Mouse (Mus musculus) fibroblast of lung, adult 2 months (primary cell): ENCODE data around the gene Wdr11.

Experiments
- DNase-seq: peaks from one replicate; pipeline ENCODE4 v3.0.0-alpha.2; 2011; ENCODE audit warnings: low read depth

Gene Wdr11

DNA sequence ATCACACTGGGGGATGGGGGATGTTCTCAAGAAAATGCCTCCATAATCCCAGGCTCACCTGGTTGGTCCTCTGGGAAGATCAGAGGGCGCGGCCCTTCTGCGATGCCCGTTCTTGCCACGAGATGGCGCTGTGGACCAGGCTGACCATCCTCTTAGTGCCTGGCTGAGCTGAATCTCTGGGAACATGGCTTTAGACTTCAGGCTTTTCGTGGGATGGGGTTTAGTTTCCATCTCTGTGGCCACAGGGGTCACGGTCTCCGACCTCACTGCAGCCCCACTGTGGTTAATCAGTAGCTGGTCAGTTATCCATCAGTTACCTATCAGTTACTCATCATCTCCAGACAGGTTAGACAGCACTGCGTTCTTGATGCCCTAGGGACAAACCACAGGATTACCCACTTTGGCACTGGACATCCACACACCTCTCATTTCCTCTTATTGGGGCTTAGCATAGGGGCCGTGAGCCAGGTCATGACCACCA is 62.2 kb downstream of the Wdr11 start:
- DNase-seq: peak; percentile 41

DNA sequence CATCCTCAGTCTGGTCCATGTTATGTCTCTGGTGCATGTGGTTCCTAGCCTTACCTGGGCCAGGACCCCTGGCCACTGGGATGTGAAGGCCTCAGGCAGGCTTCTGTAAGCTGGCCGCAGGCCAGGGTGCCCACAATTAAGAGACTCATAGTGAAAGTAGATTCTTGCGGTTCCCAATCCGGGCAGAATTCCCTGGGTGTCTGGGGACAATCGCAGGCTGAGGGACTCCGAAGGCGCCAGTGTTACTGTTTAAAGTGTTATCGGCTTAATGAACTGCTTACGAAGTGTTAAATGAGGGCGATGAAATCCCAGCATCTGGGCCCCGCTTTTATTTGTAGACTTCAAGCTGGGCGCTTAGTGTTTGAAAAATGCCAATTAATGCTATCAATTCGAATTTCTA is 63.3 kb downstream of the Wdr11 start:
- DNase-seq: no peak

DNA sequence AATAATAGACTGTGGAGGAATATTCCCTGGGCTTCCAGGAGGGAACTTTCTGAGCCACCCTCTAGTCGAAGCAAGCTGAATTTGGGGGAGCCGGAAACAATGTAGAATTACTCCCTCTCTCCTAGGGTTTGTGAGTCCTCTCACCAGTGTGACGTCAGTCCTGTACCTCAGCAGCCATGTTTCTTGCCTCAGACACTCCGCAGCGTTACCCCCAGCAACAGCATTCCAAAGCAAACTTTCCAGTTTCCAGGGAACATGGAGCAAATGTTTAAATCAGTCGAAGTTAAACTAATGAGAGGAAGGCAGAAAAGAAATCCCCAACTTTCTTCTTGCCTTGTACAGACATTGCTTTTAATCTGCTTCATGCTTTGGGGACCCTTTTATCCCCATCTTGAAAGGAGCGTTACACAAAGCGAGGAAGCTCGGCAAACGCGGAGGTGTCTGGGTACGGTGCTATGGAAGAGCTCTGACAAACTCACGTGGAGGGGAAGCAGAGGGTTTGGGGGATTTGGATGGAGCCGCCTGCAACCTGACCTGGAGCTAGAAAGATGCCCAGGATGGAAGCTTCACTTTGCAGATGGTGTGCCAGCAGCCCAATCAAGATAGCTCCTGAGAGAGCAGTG is 64.1 kb downstream of the Wdr11 start:
- no peak for DNase-seq

GRCm38 (mm10) chr7:129657867-129658266 is 66.2 kb downstream of the Wdr11 start:
- no peak for DNase-seq

DNA sequence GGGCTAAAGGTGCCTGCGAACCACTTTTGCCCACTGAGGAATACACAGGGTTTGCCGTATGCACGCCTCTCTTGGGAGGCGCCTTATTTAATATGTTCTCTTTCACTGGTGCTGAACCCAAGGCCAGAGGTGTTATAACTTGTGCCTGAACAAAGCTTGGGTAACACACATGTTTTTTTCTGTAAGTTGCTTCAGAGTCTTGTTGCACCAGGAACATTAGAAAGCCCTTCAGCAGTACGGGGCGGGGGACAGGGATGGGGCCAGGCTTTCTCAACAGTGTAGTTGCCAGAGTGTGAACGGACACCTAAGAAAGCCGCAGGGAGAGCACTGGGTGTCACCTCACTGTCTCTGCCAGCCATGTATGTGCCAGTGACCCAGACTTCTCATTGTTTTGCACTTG is 68.1 kb downstream of the Wdr11 start:
- DNase-seq: no peak

GRCm38 (mm10) chr7:129660546-129660945 is 68.9 kb downstream of the Wdr11 start:
- DNase-seq: no peak

DNA sequence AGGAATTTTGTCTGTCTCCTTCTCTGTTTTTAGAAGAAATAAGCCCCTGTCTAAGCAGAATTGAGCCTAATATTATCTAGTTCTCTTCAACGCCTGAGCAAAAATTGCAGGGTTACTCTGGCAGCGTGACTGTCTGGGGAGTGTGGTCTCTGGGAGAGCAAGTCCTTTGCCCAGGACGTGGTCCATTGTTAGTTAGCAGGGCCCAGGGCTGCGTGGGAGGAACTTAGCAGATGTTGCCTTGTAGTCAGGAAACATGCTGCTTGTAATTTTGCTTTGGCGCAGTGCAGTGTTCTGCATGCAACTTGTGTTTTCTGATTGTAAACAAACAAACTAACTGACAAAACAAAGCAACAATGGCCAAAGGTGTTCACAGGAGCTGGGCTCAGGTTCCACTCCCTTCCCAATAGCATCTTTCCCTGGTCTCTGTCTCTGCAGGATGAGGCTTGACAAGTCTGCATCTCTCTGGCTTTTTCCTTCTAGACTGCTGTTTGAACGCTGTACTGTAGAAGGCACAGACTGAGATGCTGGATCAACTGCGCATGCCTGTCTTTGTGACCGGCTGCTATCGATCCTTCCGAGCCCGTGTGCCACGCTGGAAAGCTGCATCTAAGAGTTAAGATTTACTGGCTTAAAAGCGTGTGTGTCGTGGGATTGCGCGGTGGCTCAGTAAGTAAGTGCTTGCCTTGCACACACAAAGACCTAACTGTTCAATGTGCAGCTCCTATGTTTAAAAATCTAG is 70.6 kb downstream of the Wdr11 start:
- DNase-seq: peak; percentile 30

GRCm38 (mm10) chr7:129663781-129664505 is 72.3 kb downstream of the Wdr11 start:
- DNase-seq: no peak

DNA sequence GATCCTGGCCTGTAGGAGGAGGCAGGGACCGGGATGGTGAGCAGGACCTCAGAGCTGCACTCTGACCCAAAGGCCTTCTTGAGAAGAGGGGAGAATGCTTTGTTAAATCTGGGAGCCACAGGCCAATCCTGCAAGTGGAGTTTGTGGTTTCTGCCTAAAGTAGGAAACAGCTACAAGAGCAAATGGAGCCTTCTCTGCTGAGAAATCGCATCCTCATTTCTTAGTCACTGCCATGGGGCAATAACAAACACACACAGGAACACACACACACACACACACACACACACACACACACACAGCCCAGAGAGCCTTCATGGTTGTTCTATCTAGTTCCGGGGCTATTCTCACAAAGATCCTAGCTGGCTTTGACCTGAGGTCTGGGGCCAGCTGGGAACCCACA is 73.7 kb downstream of the Wdr11 start:
- DNase-seq: no peak

DNA sequence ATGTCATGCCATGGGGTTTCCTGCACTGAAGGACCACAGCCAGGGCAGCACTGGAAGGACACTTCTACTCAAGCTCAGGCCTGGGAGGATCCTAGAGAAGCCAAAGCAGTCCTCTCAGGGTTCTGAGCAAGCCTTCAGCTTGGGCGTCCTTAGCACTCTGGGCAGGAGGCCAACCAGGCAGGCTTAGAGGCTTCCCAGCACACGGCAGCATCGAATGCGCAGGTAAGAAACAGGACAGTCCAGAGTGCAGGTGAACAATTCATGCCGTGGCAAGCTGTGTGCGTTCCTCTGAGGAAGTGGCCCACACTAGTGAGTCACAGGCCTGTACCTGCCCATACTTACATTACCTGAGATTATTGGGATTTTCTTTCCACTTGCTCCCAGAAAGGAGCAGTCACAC is 74.3 kb downstream of the Wdr11 start:
- DNase-seq: no peak

GRCm38 (mm10) chr7:129666526-129666925 is 74.9 kb downstream of the Wdr11 start:
- DNase-seq: no peak

GRCm38 (mm10) chr7:129670280-129670679 is 78.6 kb downstream of the Wdr11 start:
- no peak for DNase-seq

- no peak for DNase-seq
These were observed 80.3 kb downstream of the Wdr11 start for GRCm38 (mm10) chr7:129671675-129672651.

DNA sequence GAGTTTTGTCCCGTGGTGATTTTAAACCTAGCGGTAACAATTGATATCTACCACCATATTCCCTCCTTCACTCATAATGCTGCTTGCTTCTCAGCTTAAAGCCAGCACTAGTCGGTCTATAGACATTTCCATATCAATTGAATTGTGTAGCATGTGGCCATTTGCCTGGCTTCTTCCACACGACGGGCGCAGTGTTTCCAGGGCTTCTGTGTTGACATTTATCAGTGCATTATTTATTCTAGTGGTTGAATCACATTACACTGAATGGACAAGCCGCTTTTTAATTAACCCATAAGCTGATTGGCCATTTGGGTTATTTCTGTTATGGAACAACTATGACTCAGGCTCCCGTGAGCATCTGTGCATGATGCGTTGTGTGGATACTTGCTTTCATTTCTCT is 82.1 kb downstream of the Wdr11 start:
- DNase-seq: no peak

DNA sequence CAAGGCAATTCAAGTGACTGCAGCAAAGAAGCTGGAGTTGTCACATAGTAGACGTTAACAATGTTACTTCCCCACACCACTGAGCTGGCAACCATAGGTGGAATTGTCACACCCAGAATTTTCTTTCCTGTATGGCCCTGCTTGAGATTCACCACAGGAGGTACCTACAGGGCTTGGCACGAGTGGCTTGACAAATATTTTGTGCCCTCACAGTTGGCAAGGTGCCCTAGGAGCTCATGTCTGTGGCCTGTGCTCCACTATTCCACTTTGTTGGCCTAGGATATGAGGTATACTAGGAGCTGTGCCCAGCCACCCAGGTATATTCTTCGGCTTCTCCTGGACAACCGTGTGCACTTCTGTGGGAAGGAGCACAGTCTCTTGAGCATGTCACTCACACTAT is 82.9 kb downstream of the Wdr11 start:
- no peak for DNase-seq

GRCm38 (mm10) chr7:129675852-129676251 is 84.2 kb downstream of the Wdr11 start:
- no peak for DNase-seq

DNA sequence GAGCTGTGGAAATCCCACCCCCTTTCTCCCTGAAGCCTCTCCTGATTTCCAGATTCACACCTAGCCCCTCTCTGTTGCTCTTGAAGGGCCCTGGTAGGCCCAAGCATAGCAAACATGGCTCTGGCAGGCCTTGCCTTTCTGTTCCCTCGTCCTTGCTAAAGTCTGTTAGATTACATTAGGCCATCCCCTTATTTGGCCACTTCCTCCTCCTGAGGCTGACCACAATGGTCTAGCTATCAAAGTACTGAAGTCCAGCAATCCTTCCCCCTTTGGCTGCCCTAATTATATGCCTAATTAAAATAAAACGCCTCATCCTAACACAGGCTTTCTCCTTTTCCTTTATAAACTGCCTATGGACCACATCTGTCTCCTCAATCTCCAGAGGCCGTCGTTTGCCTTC is 85.5 kb downstream of the Wdr11 start:
- no peak for DNase-seq

DNA sequence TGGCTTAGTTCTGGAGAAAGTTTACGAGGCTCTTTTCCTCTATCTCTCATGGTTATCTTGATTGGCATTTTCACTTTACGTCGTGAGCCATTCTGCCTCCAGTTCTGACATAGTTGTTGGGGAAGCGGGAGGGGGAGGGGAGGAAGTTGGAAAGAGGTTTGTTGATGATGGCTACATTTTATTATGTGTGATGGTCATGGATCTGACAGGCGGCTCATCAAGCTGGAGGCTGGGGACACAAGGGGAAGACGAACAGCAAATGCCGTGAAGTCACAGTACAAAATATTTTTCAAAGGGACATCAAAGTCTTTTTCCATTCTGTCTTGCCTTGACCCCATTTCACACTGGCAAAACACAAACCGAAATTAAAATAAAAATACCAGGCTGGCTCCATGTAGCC is 86.8 kb downstream of the Wdr11 start:
- no peak for DNase-seq

DNA sequence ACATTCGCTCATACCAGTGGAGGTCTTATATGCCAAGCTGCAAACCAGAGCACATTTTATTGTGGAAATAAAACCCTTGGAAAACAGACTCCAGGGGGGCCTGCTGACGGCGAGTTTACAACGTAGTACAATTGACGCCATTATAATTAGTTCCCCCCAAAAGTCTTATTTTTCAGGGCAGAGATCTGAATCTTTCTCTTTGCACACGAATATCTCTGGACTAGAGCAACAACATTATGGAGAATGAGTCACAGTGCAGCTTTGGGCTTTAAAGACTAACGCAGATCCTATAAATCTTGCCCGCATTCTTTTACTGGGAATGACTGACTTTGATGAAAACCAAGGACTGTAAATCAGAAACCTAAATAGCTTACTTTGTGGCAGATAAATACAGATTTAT is 87.3 kb downstream of the Wdr11 start:
- no peak for DNase-seq

- no peak for DNase-seq
These were observed 89.0 kb downstream of the Wdr11 start for GRCm38 (mm10) chr7:129680534-129681210.

DNA sequence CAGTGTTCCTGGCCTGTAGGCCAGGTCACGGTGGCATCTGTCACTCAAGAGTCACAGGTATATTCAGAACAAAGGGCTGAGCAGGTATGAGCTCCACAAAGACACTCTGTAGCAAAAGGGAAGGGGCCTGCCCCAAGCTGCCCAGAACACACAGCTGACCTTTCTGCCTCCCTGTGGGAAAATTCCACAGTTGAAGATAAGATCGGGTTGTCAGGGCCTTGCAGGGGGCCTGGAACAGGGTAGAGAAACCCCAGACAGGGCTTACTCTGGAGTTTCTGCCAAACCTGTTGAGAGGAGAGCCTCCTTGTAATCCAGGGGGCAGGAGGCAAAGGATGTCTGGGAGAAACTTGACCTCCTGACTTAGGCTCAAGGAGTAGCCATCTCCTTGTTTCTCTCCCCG is 90.9 kb downstream of the Wdr11 start:
- no peak for DNase-seq
